Mouse (Mus musculus) heart, postnatal 4 days (tissue): ENCODE measurements at regions not wholly inside any gene's neighbourhood (a gene's known extent, or its start where the extent isn't known, plus 50 kb on each side); places are given as distances from the start of the nearest gene placed in this dataset.

Source experiments
- DNase-seq: peaks from one replicate; pipeline ENCODE4 v3.0.0; 2021

GRCm38 (mm10) chr1:193928607-193929006, 558.5 kb upstream of the Camk1g start:
- DNase-seq, result no peak

GRCm38 (mm10) chr1:193922756-193923155, 552.7 kb upstream of the Camk1g start:
- DNase-seq, result no peak

- DNase-seq, result no peak
These were observed 549.1 kb upstream of the Camk1g start for GRCm38 (mm10) chr1:193919243-193919642.

- no peak for DNase-seq
These were observed 535.6 kb upstream of the Camk1g start for GRCm38 (mm10) chr1:193905711-193906110.

- no peak for DNase-seq
These were observed 524.0 kb upstream of the Camk1g start for GRCm38 (mm10) chr1:193894072-193894471.

- no peak for DNase-seq
These were observed 506.4 kb upstream of the Camk1g start for GRCm38 (mm10) chr1:193876540-193876939.

GRCm38 (mm10) chr1:193876121-193876520, 506.0 kb upstream of the Camk1g start:
- no peak for DNase-seq

GRCm38 (mm10) chr1:193875287-193875686, 505.2 kb upstream of the Camk1g start:
- DNase-seq, result no peak

- no peak for DNase-seq
These were observed 500.6 kb upstream of the Camk1g start for GRCm38 (mm10) chr1:193870731-193871130.

GRCm38 (mm10) chr1:193868639-193869320, 498.7 kb upstream of the Camk1g start:
- DNase-seq, result no peak

GRCm38 (mm10) chr1:193860767-193861299, 490.7 kb upstream of the Camk1g start:
- DNase-seq, result no peak

GRCm38 (mm10) chr1:193860354-193860753, 490.3 kb upstream of the Camk1g start:
- DNase-seq, result no peak

GRCm38 (mm10) chr1:193859257-193860125, 489.4 kb upstream of the Camk1g start:
- DNase-seq, result no peak

- no peak for DNase-seq
These were observed 477.8 kb upstream of the Camk1g start for GRCm38 (mm10) chr1:193847922-193848321.

GRCm38 (mm10) chr1:193844868-193845267, 474.8 kb upstream of the Camk1g start:
- DNase-seq, result no peak

- DNase-seq, result no peak
These were observed 474.4 kb upstream of the Camk1g start for GRCm38 (mm10) chr1:193844461-193844860.

- DNase-seq, result no peak
These were observed 430.9 kb upstream of the Camk1g start for GRCm38 (mm10) chr1:193800998-193801397.

- DNase-seq, result no peak
These were observed 420.5 kb upstream of the Camk1g start for GRCm38 (mm10) chr1:193790579-193790978.

- no peak for DNase-seq
These were observed 418.4 kb upstream of the Camk1g start for GRCm38 (mm10) chr1:193788496-193788895.

GRCm38 (mm10) chr1:193787417-193787816, 417.3 kb upstream of the Camk1g start:
- DNase-seq, result no peak

GRCm38 (mm10) chr1:193784966-193785365, 414.9 kb upstream of the Camk1g start:
- DNase-seq, result no peak

- DNase-seq, result no peak
These were observed 414.4 kb upstream of the Camk1g start for GRCm38 (mm10) chr1:193784526-193784925.

- no peak for DNase-seq
These were observed 408.1 kb upstream of the Camk1g start for GRCm38 (mm10) chr1:193778181-193778580.

- DNase-seq, result no peak
These were observed 399.4 kb upstream of the Camk1g start for GRCm38 (mm10) chr1:193769546-193769945.
